ENCODE assay signal across 11 mouse cellular contexts in genomic region chr5:116447821-116448350, GRCm38 (mm10). TPM values are rescaled to one million over a fixed set of nuclear protein-coding genes. Genes with fewer than 3 reads are reported as not detected.
A peak's percentile ranks its signal among the peaks of the same experiment; 100 is the strongest.
DNase-seq lines count a peak whose midpoint lies in the region; ATAC-seq and TF ChIP-seq lines count a peak whose summit lies in the region.
"Had no signal": no experiment of that assay in that cellular context is flagged by ENCODE, and none has a peak within 500 bp of the region (broad histone marks: within the 10 kb centered on the region; RNA-seq: fewer than 3 reads in every experiment).

No protein-coding gene starts in this region.

- no peak for TF ChIP-seq POLR2A in heart, adult 2 months (IDR thresholded peaks at IDR 0.05; ENCODE audit: insufficient read depth, low read depth, low read length)

- H3K27ac ChIP-seq in heart, embryonic 15.5 days, result peak overlapping the region; percentile 7; the same call in 1 of the 2 replicates
- H3K27ac ChIP-seq in heart, adult 2 months, result no peak overlapping the region
- no peak overlapping the region for H3K27ac ChIP-seq in intestine, embryonic 14.5 days (ENCODE audit: low read depth)
- peak overlapping the region; percentile 64 for H3K27ac ChIP-seq in liver, postnatal 0 days (ENCODE audit: low read depth)
- H3K27ac ChIP-seq: hindbrain, embryonic 14.5 days had no signal

- TF ChIP-seq CTCF in heart, adult 2 months (IDR thresholded peaks at IDR 0.05), result no peak
- TF ChIP-seq CTCF in liver, postnatal 0 days (IDR thresholded peaks at IDR 0.05; ENCODE audit: low read depth), result no peak

- DNase-seq in heart, adult 2 months, result no peak
- peak; percentile 66 for DNase-seq in ES-CJ7 (ENCODE audit: low read depth, low spot score)
- no peak for DNase-seq in intestine, embryonic 14.5 days (ENCODE audit: low spot score)
- peak; percentile 46 for DNase-seq in liver, postnatal 0 days
- no peak for DNase-seq in cerebellum, postnatal 36 days
- no peak for DNase-seq in cerebellum, adult 9-11 months
- DNase-seq: layer of hippocampus, adult 9-11 months had no signal

- no peaks in the 10 kb centered on the region for H3K36me3 ChIP-seq in heart, embryonic 15.5 days
- no peaks in the 10 kb centered on the region for H3K36me3 ChIP-seq in heart, adult 2 months (ENCODE audit: control insufficient read depth, insufficient read depth, low read length)
- no peaks in the 10 kb centered on the region for H3K36me3 ChIP-seq in intestine, embryonic 14.5 days (ENCODE audit: control insufficient read depth, insufficient read depth, low read length)
- H3K36me3 ChIP-seq in liver, postnatal 0 days (replicated peaks; ENCODE audit: insufficient read depth, low read length), result no peaks in the 10 kb centered on the region

- no peaks in the 10 kb centered on the region for H3K79me2 ChIP-seq in heart, adult 2 months (replicated peaks; ENCODE audit: control insufficient read depth, insufficient read depth, low read length)

- peak overlapping the region; percentile 19; the same call in 1 of the 2 replicates for H3K4me3 ChIP-seq in heart, embryonic 15.5 days
- H3K4me3 ChIP-seq in heart, adult 2 months, result no peak overlapping the region
- peak overlapping the region; percentile 11; the same call in 1 of the 2 replicates for H3K4me3 ChIP-seq in intestine, embryonic 14.5 days (ENCODE audit: low read depth, low read length)
- 0 out of 2 replicates have a peak overlapping the region, but pooled peaks have one; percentile 3 for H3K4me3 ChIP-seq in liver, postnatal 0 days (ENCODE audit: low read depth, low read length)

- H3K4me1 ChIP-seq in heart, embryonic 15.5 days (replicated peaks), result peaks cover 40% of the 10 kb centered on the region
- H3K4me1 ChIP-seq in heart, adult 2 months (ENCODE audit: control insufficient read depth, insufficient read depth, low read length), result peaks cover 3% of the 10 kb centered on the region
- peaks cover 8% of the 10 kb centered on the region; the same call in 1 of the 2 replicates for H3K4me1 ChIP-seq in intestine, embryonic 14.5 days (replicated peaks; ENCODE audit: control insufficient read depth, insufficient read depth, low read length)
- peaks cover 2% of the 10 kb centered on the region; the same call in 1 of the 2 replicates for H3K4me1 ChIP-seq in liver, postnatal 0 days (ENCODE audit: insufficient read depth)

- peak overlapping the region; percentile 41; the same call in 1 of the 2 replicates for H3K4me2 ChIP-seq in heart, embryonic 15.5 days
- H3K4me2 ChIP-seq in intestine, embryonic 14.5 days (ENCODE audit: low read length), result peak overlapping the region; percentile 40
- H3K4me2 ChIP-seq in liver, postnatal 0 days (ENCODE audit: low read depth, low read length), result peak overlapping the region; percentile 54
- H3K4me2 ChIP-seq: hindbrain, embryonic 14.5 days had no signal

- H3K27me3 ChIP-seq in heart, embryonic 15.5 days, result peaks cover 11% of the 10 kb centered on the region; the same call in 1 of the 2 replicates
- no peaks in the 10 kb centered on the region for H3K27me3 ChIP-seq in heart, adult 2 months (ENCODE audit: control insufficient read depth, insufficient read depth, low read length)
- H3K27me3 ChIP-seq in intestine, embryonic 14.5 days (replicated peaks; ENCODE audit: control insufficient read depth, insufficient read depth, low read length), result no peaks in the 10 kb centered on the region
- no peaks in the 10 kb centered on the region for H3K27me3 ChIP-seq in liver, postnatal 0 days (ENCODE audit: insufficient read depth, low read length)

- no peak for TF ChIP-seq EP300 in heart, adult 2 months (IDR thresholded peaks at IDR 0.05; ENCODE audit: insufficient read depth, low read depth, low read length)
- no peak for TF ChIP-seq EP300 in liver, postnatal 0 days (IDR thresholded peaks at IDR 0.05; ENCODE audit: low read depth)

- intact Hi-C loops in heart, adult 2 months (cut with DNase I), result no loop called here

- no peak for ATAC-seq in heart, embryonic 15.5 days (replicated peaks; ENCODE audit: insufficient number of reproducible peaks, insufficient read depth, low FRiP score, low read depth)
- ATAC-seq in intestine, embryonic 14.5 days (replicated peaks; ENCODE audit: low FRiP score, low TSS enrichment, low read depth), result no peak
- ATAC-seq in liver, postnatal 0 days, result peak; percentile 28
- no peak for ATAC-seq in megakaryocyte-erythroid progenitor cell, adult 5-6 weeks (replicated peaks; ENCODE audit: low FRiP score, low TSS enrichment, poor library complexity, severe bottlenecking)
- ATAC-seq: CD4-positive, CD25-positive, alpha-beta regulatory T cell, adult 4 months had no signal

- 37% methylated on average over 11 of the region's 11 CpGs for WGBS in heart, embryonic 15.5 days
- 40% methylated on average over 11 of the region's 11 CpGs for WGBS in heart, adult 2 months
- WGBS in intestine, embryonic 14.5 days, result 36% methylated on average over 11 of the region's 11 CpGs
- 34% methylated on average over 11 of the region's 11 CpGs for WGBS in liver, postnatal 0 days (ENCODE audit: insufficient replicate concordance)

- no peaks in the 10 kb centered on the region for H3K9me3 ChIP-seq in heart, embryonic 15.5 days (replicated peaks)
- H3K9me3 ChIP-seq in intestine, embryonic 14.5 days (ENCODE audit: control insufficient read depth, low read length), result no peaks in the 10 kb centered on the region
- no peaks in the 10 kb centered on the region for H3K9me3 ChIP-seq in liver, postnatal 0 days (ENCODE audit: low read length)

- no peak overlapping the region for H3K9ac ChIP-seq in heart, embryonic 15.5 days
- H3K9ac ChIP-seq in heart, adult 2 months (ENCODE audit: low read depth, low read length), result no peak overlapping the region
- no peak overlapping the region for H3K9ac ChIP-seq in intestine, embryonic 14.5 days (ENCODE audit: low read length)
- peak overlapping the region; percentile 44; the same call in 1 of the 2 replicates for H3K9ac ChIP-seq in liver, postnatal 0 days (replicated peaks)
- H3K9ac ChIP-seq: hindbrain, embryonic 14.5 days had no signal

RNA-seq across cellular contexts. Expression of gene Hspb8, which starts 25.2 kb away (rescaled TPM):
- polyA plus RNA-seq in heart, embryonic 15.5 days (2015; fragmentation: Nextera tagmentation; extraction: Ambion mirVana), result 30.6 and 33.7 TPM in 2 replicates
- 100 to 1,000 TPM; 419 to 483 TPM for total RNA-seq in heart, adult 2 months (2021)
- polyA plus RNA-seq in heart, adult 2 months (2012; rRNA removed), result 552 and 677 TPM in 2 replicates
- 9.5 and 11.2 TPM in 2 replicates for polyA plus RNA-seq in intestine, embryonic 14.5 days (2014; fragmentation: Nextera tagmentation; extraction: Ambion mirVana)
- 9.1 and 10.6 TPM in 2 replicates for polyA plus RNA-seq in liver, postnatal 0 days (2015; fragmentation: Nextera tagmentation; extraction: Ambion mirVana)
- total RNA-seq in megakaryocyte-erythroid progenitor cell, adult 5-6 weeks (2014; fragmentation: Nextera tagmentation), result not detected in 2 replicates
- not detected in 2 replicates for total RNA-seq in megakaryocyte-erythroid progenitor cell, adult 5-6 weeks (2017)
- polyA plus RNA-seq: CD4-positive, CD25-positive, alpha-beta regulatory T cell, adult 4 months had no signal

Comparison
In these comparisons a context has a peak if more than half of its experiments do, and no peak if none do; other contexts are left out.
1. H3K27ac ChIP-seq: peak in heart, embryonic 15.5 days (single experiment) and liver, postnatal 0 days (single experiment); none in heart, adult 2 months (single experiment) and intestine, embryonic 14.5 days (single experiment).
2. RNA of gene Hspb8, which starts 25.2 kb away (polyA plus RNA-seq): 552 to 677 TPM in heart, adult 2 months; 30.6 to 33.7 TPM in heart, embryonic 15.5 days, 9.5 to 11.2 TPM in intestine, embryonic 14.5 days and 9.1 to 10.6 TPM in liver, postnatal 0 days; every median in the first group is over 10 times any median in the second.
3. DNase-seq: peak in ES-CJ7 (single experiment) and liver, postnatal 0 days (single experiment); none in heart, adult 2 months (0 of 2), intestine, embryonic 14.5 days (single experiment), cerebellum, postnatal 36 days (0 of 2) and cerebellum, adult 9-11 months (single experiment).
4. Peak in every context shown above with its lines, with median percentiles within 50 percentile points of each other: H3K4me2 ChIP-seq.